Mouse (Mus musculus): ENCODE measurements around the gene Tll1.

The Tll1 gene

DNA sequence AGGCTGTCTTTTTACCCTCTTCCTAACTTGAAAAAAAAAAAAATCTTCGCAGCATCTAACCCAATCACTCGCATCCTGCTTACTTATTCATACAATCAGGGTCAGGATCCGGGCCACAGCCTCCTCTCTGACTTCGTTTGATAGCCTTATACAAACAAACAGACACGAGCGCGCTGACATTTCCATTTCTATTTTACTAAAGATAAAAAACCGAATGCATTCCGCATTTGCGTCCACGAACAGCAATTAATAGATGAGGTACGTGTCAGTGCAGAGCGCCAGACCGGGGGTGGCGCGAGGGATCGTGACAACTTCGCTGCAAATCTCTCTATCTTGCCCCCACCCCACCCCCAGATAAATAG, at the start of gene Tll1:
Tll1 (minus strand) TSS at position 248 of the 362 bp plus-strand sequence.
- TF ChIP-seq GATA4 (IDR thresholded peaks at IDR 0.05; ENCODE audit: insufficient replicate concordance, low read length) = no peak

DNA sequence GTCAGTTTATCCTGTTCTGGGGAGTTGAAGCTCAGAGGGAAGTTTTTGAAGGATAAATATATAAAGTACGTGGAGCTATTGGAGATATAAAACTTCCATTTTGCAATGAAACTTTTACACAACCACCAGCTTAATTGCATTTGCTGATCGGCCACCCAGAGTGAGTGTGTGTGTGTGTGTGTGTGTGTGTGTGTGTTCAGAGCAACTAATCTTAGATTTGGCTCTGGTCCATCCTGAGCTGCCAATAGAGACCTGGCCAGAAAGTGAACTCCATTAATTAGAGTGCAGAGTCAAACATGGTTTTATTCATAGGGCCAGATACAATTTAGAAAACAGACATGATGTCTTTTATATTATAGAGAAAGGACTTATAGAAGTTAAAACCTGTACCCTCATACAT, 32.6 kb upstream of the Tll1 start:
- no peak for TF ChIP-seq GATA4 (IDR thresholded peaks at IDR 0.05; ENCODE audit: insufficient replicate concordance, low read length)

DNA sequence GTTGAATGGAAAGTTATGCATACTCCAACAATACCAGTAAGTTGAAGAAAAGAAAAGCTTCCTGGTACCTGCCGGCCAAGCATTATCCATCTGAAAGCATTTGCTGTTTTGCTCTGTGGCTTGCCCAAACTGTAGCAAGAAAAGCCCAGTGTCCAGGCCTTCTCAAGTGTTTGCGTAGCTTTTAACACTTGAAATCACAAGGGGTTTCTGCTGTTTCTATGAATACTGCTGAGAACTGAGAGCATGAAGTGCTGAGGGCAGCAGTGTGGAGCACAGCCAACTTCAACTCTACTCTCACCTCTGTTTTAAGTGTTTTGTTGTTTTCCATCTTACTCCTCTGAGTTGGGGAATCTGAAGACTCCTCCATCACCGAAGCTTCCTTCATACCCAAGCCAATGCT, 15.5 kb upstream of the Tll1 start:
- TF ChIP-seq GATA4 (IDR thresholded peaks at IDR 0.05; ENCODE audit: insufficient replicate concordance, low read length) = no peak

DNA sequence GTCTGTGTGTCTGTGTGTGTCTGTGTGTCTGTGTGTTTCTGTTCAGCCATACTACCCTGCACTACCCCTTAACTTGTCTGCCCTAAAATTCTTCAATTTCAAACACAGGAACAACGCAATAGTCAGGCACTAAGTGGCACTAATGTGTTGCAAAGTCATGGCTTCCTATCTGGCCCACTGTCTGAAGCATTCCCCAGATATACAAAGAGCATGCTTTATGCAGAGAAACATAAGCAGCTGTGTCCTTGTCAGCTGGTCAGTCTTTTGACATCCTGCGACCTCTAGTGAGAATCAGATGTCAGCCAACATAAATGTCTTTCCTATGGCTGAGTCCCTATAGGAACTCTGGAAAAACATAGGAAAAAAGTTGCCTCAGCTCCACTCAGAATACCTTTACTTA, 11.6 kb upstream of the Tll1 start:
- TF ChIP-seq GATA4 (IDR thresholded peaks at IDR 0.05; ENCODE audit: insufficient replicate concordance, low read length) = no peak

- no peak for TF ChIP-seq GATA4 (IDR thresholded peaks at IDR 0.05; ENCODE audit: insufficient replicate concordance, low read length)
Observed at GRCm38 (mm10) chr8:64216252-64216651, 10.2 kb upstream of the Tll1 start.

DNA sequence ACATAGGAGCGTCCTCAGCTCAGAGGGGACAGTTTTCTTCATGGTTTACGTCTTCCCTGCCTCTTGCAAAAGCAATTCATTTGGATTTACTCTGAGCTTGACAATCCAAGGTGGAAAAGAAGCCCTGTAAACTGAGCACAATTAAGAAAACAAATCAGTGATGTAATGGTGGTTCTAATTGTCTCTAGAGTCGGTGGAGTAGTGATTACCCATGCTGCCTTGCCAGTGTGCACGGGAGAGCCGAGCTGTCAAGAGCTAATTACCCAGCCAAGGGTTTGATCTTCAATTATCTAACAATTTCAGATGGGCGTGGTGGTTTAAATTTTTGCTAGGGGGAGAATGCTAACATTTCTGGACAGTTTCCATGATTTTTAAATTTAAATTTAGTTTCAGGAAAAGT, 9.3 kb upstream of the Tll1 start:
- TF ChIP-seq GATA4 (IDR thresholded peaks at IDR 0.05; ENCODE audit: insufficient replicate concordance, low read length) = no peak

DNA sequence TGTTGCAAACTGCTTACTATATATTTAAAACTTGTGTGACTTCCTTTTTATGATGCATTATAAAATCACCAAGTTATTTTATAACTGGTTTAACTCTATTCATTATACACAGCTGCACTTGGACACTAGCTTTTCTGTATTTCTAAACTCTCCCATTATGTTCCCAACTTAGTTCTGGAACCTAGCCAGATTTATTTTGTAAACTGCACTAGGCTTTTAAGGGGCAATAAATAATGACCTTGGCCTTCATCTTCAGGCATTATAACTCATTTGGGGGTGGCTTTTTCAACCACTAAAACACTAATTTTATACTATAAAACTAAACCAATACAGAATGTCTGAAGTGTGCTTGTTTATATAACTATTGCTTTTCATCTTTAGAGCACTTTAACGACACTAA, 8.8 kb upstream of the Tll1 start:
- no peak for TF ChIP-seq GATA4 (IDR thresholded peaks at IDR 0.05; ENCODE audit: insufficient replicate concordance, low read length)

GRCm38 (mm10) chr8:64206411-64206861, 365 bp upstream of the Tll1 start:
- TF ChIP-seq GATA4 (IDR thresholded peaks at IDR 0.05; ENCODE audit: insufficient replicate concordance, low read length) = no peak

- no peak for TF ChIP-seq GATA4 (IDR thresholded peaks at IDR 0.05; ENCODE audit: insufficient replicate concordance, low read length)
Observed at GRCm38 (mm10) chr8:64205321-64206023, 599 bp downstream of the Tll1 start.

- TF ChIP-seq GATA4 (IDR thresholded peaks at IDR 0.05; ENCODE audit: insufficient replicate concordance, low read length) = no peak
Observed at GRCm38 (mm10) chr8:64204801-64205311, 1.2 kb downstream of the Tll1 start.

GRCm38 (mm10) chr8:64204167-64204566, 1.9 kb downstream of the Tll1 start:
- TF ChIP-seq GATA4 (IDR thresholded peaks at IDR 0.05; ENCODE audit: insufficient replicate concordance, low read length) = no peak

GRCm38 (mm10) chr8:64198326-64198725, 7.7 kb downstream of the Tll1 start:
- TF ChIP-seq GATA4 (IDR thresholded peaks at IDR 0.05; ENCODE audit: insufficient replicate concordance, low read length) = no peak

DNA sequence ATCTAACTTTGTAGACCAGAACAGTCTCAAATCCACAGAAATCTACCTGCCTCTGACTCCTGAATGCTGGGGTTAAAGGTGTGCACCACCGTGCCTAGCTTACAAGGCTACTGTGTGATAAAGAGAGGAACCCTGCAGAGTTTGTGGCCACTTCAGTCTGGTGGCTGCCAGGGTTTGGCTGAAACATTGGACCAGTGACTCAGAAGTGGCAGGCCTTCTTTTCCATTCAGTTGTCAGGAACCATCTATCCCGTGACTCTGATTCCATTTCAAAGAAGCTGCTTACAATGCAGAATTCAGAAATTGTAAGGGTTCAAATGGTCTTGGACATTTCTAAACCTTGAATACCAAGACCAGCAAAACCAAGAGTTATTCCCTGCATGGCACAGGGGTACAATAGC, 12.7 kb downstream of the Tll1 start:
- TF ChIP-seq GATA4 (IDR thresholded peaks at IDR 0.05; ENCODE audit: insufficient replicate concordance, low read length) = no peak

DNA sequence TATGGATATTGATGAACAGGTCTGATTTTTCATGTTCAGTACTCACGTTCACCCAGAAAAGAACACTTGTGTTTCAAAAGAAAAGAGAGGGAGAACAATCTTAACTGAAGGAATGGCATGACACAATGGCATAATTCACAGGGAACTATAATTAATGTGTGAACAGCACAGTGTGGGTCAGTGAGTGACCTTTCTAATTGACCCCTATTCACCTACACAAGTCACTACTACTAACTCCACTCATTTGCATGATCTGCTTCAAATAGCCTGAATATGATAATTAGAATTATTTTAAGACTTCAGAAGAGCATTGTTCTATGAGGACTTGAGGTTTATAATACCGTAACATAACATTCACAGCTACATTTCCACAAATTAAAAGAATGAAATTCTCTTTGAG, 18.2 kb downstream of the Tll1 start:
- no peak for TF ChIP-seq GATA4 (IDR thresholded peaks at IDR 0.05; ENCODE audit: insufficient replicate concordance, low read length)

DNA sequence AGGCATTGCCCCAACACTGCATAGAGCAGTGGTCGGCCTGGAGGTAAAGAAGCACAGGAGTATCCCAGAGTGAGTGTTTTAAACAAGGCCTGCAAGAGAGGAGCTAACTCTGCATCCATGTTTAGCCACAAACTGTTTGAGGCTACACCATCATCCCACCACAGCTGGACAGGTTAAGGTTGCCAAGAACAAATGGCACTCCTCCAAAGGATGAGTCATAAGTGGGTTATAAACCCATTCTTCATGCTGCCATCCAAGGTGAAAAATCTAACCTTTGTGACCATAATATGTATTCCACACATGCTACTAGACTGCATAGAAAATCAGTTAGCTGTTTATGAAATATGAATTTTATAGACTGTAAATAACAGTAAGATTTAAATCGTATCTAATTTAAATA, 29.1 kb downstream of the Tll1 start:
- TF ChIP-seq GATA4 (IDR thresholded peaks at IDR 0.05; ENCODE audit: insufficient replicate concordance, low read length) = no peak

- no peak for TF ChIP-seq GATA4 (IDR thresholded peaks at IDR 0.05; ENCODE audit: insufficient replicate concordance, low read length)
Observed at GRCm38 (mm10) chr8:64174916-64175315, 31.2 kb downstream of the Tll1 start.

- no peak for TF ChIP-seq GATA4 (IDR thresholded peaks at IDR 0.05; ENCODE audit: insufficient replicate concordance, low read length)
Observed at GRCm38 (mm10) chr8:64173759-64174158, 32.3 kb downstream of the Tll1 start.
